Mouse (Mus musculus): Measurements from ENCODE around the gene Ggt1. TPM values are rescaled to one million over a fixed set of nuclear protein-coding genes. Genes with fewer than 3 reads are reported as not detected.

Gene Ggt1
- polyA plus RNA-seq, 1 experiment: 1.8 TPM

- no peak for DNase-seq
- TF ChIP-seq POLR2A (IDR thresholded peaks at IDR 0.05; ENCODE audit: borderline replicate concordance, extremely low read depth, low read depth, low read length) (no peak), CTCF (IDR thresholded peaks at IDR 0.05; ENCODE audit: insufficient read depth, low read length) (no peak)
- no peaks in the 10 kb centered on the region for H3K4me1 ChIP-seq (ENCODE audit: control insufficient read depth, insufficient read depth, low read length)
- no peak overlapping the region for H3K4me3 ChIP-seq (replicated peaks; ENCODE audit: extremely low read depth, low read depth, low read length)
- WGBS: 90% methylated on average over 4 of the region's 4 CpGs
Observed at GRCm38 (mm10) chr10:75607253-75607652, 45.8 kb downstream of the Ggt1 start.

DNA sequence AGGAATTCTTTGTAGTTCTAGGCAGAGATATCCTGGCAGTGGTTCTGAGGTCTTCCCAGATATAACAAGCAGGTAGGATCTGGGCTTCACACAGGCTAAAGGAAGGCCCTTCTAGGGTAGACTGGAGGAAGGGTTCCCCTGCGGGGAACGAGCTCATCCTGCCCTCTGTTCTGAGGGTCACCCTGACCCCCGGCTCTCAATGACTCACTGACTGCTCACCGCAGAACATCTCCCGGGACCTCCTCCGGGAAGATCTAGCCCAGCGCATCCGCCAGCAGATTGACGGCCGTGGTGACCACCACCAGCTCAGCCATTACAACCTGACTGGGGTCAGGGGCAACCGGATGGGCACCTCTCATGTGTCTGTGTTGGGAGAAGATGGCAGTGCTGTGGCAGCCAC lies 47.6 kb downstream of the Ggt1 start:
- no peak for TF ChIP-seq CTCF (IDR thresholded peaks at IDR 0.05; ENCODE audit: insufficient read depth, low read length)
- TF ChIP-seq POLR2A (IDR thresholded peaks at IDR 0.05; ENCODE audit: borderline replicate concordance, extremely low read depth, low read depth, low read length): no peak
- Histone ChIP-seq H3K4me3 (replicated peaks; ENCODE audit: extremely low read depth, low read depth, low read length) (no peak overlapping the region), H3K4me1 (ENCODE audit: control insufficient read depth, insufficient read depth, low read length) (no peaks in the 10 kb centered on the region)
- 81% methylated on average over 11 of the region's 11 CpGs for WGBS
- no peak for DNase-seq

DNA sequence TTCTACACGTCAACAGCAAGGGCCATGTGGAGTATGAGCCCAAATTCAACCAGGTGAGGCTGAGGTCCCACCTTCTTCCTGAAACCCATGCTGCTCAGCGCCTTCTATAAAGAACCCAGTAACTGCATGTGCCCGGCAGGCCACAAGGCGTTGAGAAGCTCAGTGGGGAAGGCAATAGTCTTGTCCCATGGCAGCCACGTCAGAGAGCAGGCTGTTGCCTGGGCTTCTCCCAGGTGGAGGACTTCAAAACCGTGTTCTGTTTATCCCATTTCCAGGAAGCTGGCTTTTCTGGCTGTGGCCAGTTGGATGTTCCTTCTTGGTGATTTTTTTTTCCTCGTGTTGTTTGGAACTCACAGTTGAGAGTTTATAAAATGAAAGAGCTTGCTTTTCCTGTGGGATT lies 49.1 kb downstream of the Ggt1 start:
- 50% methylated on average over 7 of the region's 7 CpGs for WGBS

DNA sequence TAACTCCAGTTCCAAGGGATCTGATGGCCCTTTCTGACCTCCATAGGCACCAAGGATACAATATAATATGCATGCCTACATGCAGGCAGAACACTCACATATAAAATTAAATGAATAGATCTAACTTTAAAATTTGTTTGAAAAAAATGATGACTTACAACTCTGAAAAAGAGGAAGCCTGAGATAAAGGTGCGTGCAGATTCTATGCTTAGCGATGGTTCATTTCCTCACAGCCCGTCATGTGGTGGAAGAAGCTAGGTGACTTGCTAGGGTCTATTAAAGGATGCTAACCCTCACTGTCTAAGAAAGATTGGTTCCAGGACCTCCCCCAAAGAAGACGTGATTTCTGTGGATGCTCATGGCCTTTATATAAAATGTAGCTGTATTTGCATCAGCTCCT lies 54.6 kb downstream of the Ggt1 start:
- 81% methylated on average over 4 of the region's 4 CpGs for WGBS
- Histone ChIP-seq H3K4me3 (replicated peaks; ENCODE audit: extremely low read depth, low read depth, low read length) (no peak overlapping the region), H3K4me1 (ENCODE audit: control insufficient read depth, insufficient read depth, low read length) (no peaks in the 10 kb centered on the region)
- no peak for DNase-seq
- TF ChIP-seq CTCF (IDR thresholded peaks at IDR 0.05; ENCODE audit: insufficient read depth, low read length): no peak
- no peak for TF ChIP-seq POLR2A (IDR thresholded peaks at IDR 0.05; ENCODE audit: borderline replicate concordance, extremely low read depth, low read depth, low read length)

More for the DNA sequence above, 49.1 kb downstream of the Ggt1 start:
- no peaks in the 10 kb centered on the region for H3K4me1 ChIP-seq (ENCODE audit: control insufficient read depth, insufficient read depth, low read length)
- no peak overlapping the region for H3K4me3 ChIP-seq (replicated peaks; ENCODE audit: extremely low read depth, low read depth, low read length)
- DNase-seq: no peak
- TF ChIP-seq POLR2A (IDR thresholded peaks at IDR 0.05; ENCODE audit: borderline replicate concordance, extremely low read depth, low read depth, low read length): no peak
- no peak for TF ChIP-seq CTCF (IDR thresholded peaks at IDR 0.05; ENCODE audit: insufficient read depth, low read length)

DNA sequence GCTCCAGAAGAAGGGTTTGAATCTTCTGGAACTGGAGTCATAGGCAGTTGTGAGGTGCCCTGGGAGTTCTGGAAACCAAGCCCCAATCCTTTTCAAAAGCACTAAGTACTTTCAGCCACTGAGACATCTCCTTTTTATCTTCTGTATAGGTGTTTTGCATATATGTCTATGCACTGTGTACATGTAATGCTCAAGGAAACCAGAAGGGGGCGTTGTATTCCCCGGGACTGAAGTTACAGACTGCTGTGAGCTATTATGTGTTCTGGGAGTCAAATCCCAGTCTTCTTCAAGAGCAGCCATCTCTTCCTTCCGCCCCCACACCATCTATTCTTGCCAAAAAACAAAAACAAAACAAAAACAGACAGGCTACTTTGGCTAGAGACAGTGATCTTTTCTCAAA lies 59.4 kb downstream of the Ggt1 start:
- Histone ChIP-seq H3K4me3 (replicated peaks; ENCODE audit: extremely low read depth, low read depth, low read length) (no peak overlapping the region), H3K4me1 (ENCODE audit: control insufficient read depth, insufficient read depth, low read length) (no peaks in the 10 kb centered on the region)
- TF ChIP-seq CTCF (IDR thresholded peaks at IDR 0.05; ENCODE audit: insufficient read depth, low read length): no peak
- no peak for TF ChIP-seq POLR2A (IDR thresholded peaks at IDR 0.05; ENCODE audit: borderline replicate concordance, extremely low read depth, low read depth, low read length)
- 40% methylated on average over 3 of the region's 3 CpGs for WGBS
- DNase-seq: no peak

- TF ChIP-seq POLR2A (IDR thresholded peaks at IDR 0.05; ENCODE audit: borderline replicate concordance, extremely low read depth, low read depth, low read length) (no peak), CTCF (IDR thresholded peaks at IDR 0.05; ENCODE audit: insufficient read depth, low read length) (no peak)
- 28% methylated on average over 6 of the region's 6 CpGs for WGBS
Observed at GRCm38 (mm10) chr10:75625920-75626319, 64.5 kb downstream of the Ggt1 start.

DNA sequence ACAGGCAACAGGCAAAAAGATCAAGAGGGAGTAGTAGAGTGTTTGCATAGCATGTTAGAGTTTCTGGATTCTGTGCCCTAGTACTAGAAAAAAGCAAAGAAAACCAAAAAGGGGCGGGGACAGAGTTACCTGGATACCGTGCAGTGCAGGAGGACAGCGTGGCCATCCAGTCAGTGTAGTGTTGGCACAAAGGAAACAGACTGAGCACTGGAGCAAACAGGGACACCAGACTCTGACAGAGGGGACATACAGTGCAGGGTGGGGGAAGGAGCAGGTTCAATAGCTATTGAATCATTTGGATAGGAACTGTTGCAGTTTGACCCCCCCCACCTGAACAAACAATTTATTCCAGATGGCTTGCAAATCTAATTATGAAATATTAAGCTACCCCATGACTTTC lies 65.6 kb downstream of the Ggt1 start:
- no peak for TF ChIP-seq CTCF (IDR thresholded peaks at IDR 0.05; ENCODE audit: insufficient read depth, low read length)
- no peak for TF ChIP-seq POLR2A (IDR thresholded peaks at IDR 0.05; ENCODE audit: borderline replicate concordance, extremely low read depth, low read depth, low read length)
- WGBS: 43% methylated on average over 3 of the region's 3 CpGs
- no peak overlapping the region for H3K4me3 ChIP-seq (replicated peaks; ENCODE audit: extremely low read depth, low read depth, low read length)
- DNase-seq: no peak
- H3K4me1 ChIP-seq (ENCODE audit: control insufficient read depth, insufficient read depth, low read length): no peaks in the 10 kb centered on the region

More at GRCm38 (mm10) chr10:75625920-75626319, 64.5 kb downstream of the Ggt1 start:
- DNase-seq: no peak
- no peaks in the 10 kb centered on the region for H3K4me1 ChIP-seq (ENCODE audit: control insufficient read depth, insufficient read depth, low read length)
- no peak overlapping the region for H3K4me3 ChIP-seq (replicated peaks; ENCODE audit: extremely low read depth, low read depth, low read length)

DNA sequence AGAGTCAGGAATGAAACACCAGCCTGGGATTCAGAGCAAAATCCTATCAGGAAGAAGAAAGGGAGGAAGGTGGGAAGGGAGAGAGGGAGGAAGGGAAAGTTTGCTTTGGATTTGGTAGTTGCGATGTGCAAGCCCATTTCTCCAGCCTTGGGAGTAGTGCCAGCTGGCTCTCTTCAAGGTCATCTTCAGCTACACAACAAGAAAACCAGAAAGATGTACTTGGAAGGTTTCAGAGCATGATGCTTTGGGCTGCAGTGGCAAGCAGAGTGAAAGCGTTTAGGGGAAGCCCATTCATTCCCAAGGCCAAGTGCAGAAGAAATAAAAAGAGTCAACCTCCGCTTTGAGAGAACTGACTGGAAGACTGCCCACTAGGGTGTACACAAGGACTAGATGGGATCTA lies 66.1 kb downstream of the Ggt1 start:
- no peak overlapping the region for H3K4me3 ChIP-seq (replicated peaks; ENCODE audit: extremely low read depth, low read depth, low read length)
- TF ChIP-seq POLR2A (IDR thresholded peaks at IDR 0.05; ENCODE audit: borderline replicate concordance, extremely low read depth, low read depth, low read length) (no peak), CTCF (IDR thresholded peaks at IDR 0.05; ENCODE audit: insufficient read depth, low read length) (no peak)
- WGBS: 44% methylated on average over 3 of the region's 3 CpGs
- no peaks in the 10 kb centered on the region for H3K4me1 ChIP-seq (ENCODE audit: control insufficient read depth, insufficient read depth, low read length)
- DNase-seq: no peak

DNA sequence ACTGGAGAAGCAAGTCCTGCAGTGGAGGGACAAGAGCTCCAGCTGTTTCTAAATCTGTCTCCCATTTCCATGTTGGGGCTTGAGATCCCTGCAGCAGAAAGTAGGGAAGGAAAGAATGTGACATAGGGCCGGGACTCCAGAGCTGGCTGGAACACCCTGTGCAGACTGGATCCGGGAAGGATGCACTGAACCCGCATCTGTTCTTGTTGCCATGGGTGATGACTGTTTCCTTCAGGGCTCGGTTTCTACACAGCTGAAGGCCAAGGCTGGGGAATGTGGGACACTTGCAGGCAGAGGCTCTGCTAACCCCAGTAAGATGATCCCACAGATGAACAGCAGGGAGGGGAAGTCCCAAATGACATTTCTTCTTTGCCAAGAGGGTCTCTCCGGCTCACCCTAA lies 71.2 kb downstream of the Ggt1 start:
- Histone ChIP-seq H3K4me3 (replicated peaks; ENCODE audit: extremely low read depth, low read depth, low read length) (no peak overlapping the region), H3K4me1 (ENCODE audit: control insufficient read depth, insufficient read depth, low read length) (no peaks in the 10 kb centered on the region)
- 42% methylated on average over 5 of the region's 5 CpGs for WGBS
- TF ChIP-seq POLR2A (IDR thresholded peaks at IDR 0.05; ENCODE audit: borderline replicate concordance, extremely low read depth, low read depth, low read length) (no peak), CTCF (IDR thresholded peaks at IDR 0.05; ENCODE audit: insufficient read depth, low read length) (no peak)
- no peak for DNase-seq

DNA sequence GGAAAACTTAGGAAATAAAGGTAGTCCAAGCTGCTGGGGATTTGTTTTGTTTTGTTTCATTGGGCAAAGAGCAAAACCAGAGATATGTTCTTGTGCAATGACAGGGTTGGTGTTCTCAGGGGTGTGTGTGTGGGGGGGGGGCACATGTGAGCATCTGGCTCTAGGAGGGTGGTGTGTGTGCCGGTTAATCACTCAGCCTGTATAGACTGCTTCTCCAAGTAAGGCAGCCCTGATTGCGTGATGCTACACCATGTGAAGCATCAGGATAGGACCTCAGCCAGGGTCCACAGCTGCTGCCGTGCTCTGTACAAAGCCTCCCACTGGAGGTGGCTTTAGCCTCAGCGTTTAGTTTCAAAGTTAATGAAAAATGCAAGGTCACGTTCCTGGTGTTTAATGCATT lies 71.6 kb downstream of the Ggt1 start:
- no peak overlapping the region for H3K4me3 ChIP-seq (replicated peaks; ENCODE audit: extremely low read depth, low read depth, low read length)
- WGBS: 76% methylated on average over 5 of the region's 5 CpGs
- H3K4me1 ChIP-seq (ENCODE audit: control insufficient read depth, insufficient read depth, low read length): no peaks in the 10 kb centered on the region
- DNase-seq: no peak
- no peak for TF ChIP-seq POLR2A (IDR thresholded peaks at IDR 0.05; ENCODE audit: borderline replicate concordance, extremely low read depth, low read depth, low read length)
